Mouse (Mus musculus) mouse trophoblast stem cell (cell line): ENCODE data around the gene Dcpp2.
"Not testable (repeated sequence)": the region's sequence is repeated elsewhere in the genome, so short reads cannot be mapped to it uniquely, and the experiment has no call there.

Experiments
- in situ Hi-C, 2 experiments: fragments of 300-500 bp; cut with MseI, MboI; formaldehyde crosslinking; loops; 2 replicates in 1 of 2; 3 replicates in 1 of 2; pipeline ENCODE4 v1.15.1; 2025

Gene Dcpp2

GRCm38 (mm10) chr17:23880576-23880975, at the start of gene Dcpp2, which contains the start of gene Dcpp1:
Gene Dcpp2 (plus strand): TSS chr17:23880880.
Gene Dcpp1 (plus strand): TSS chr17:23880876.
- in situ Hi-C loops, result not testable (repeated sequence)

- in situ Hi-C loops, result no loop called here
These were observed 49.5 kb upstream of the Dcpp2 start for GRCm38 (mm10) chr17:23831201-23831600.

DNA sequence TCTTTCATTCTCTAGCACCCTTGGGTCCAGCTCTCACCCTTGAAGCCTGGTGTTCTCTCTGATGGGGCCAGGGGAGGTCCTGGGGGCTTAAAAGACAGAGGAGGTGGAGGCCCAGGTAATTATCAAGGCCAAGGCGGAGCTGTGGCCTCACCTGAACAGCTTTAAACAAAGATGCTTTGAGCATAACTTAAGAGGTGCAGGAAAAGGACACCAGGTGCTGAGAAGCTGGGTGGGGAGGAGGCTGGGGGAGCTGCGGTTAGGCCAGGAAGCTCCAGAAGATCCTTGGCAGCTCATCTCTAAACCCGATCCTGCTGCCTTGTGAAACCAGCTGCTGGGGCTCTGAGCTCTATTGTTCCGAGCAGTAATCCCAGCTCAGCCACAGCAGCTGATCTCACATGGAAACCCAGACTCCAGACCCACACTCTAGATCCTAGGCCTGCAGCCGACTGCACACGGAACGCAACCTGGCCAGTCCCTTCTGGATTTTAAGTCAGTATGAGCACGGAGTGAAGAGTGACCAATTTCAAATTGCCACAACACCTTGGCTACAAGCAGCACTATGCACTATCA, 44.6 kb upstream of the Dcpp2 start, which contains the start of gene Prss33:
Prss33 (minus strand) TSS at position 51 of the 570 bp plus-strand sequence.
- in situ Hi-C loops, result no loop called here

DNA sequence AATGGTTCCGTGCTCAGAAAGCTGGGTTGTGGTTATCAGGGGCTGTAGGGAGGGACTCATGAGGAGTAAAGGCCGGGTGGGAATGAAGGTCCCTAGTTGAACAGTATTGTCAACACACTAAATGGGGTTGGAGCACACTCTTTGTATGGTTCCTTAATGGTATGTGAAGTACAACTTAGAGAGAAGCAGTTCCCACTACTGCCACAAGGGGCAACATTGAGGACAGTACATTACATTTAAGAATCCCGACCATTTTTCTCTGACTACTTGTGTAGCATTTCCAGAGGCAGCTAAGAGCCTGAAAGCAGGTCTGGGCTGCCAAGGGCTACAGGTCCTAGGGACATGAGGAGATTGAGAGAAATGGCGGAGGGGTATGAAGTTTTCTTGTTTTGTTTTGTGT, 39.5 kb upstream of the Dcpp2 start:
- in situ Hi-C loops, result no loop called here

DNA sequence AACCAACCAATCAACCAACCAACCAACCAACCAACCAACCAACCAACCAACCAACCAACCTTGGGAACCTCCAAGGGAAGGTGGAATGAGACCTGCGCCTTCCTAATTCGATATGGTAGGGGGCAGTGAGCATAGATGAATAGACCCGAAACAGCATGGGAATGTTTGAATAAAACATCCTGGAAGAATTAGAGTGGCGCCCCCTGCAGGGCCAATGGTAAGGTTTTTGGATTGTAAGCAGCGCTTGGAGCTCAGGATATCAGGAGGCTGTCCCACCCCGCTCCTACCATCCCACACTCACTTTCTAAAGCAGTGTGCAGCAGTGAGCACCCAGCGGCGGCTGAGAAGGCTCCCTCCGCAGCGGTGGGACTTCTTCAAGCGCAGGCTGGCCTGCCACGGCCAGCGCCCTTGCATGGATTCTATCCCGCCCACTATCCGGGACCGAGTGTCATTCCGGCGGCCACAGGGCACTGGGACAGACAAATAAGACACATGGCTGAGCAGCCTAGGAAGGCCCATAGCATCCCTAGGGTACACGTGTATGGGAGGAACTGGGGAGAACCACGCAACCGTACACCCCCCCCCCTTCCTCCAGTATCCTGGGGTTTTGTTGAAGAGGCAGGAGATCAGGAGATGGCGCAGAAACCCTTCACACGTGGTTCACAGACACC, 37.4 kb upstream of the Dcpp2 start:
- in situ Hi-C loops, result no loop called here

DNA sequence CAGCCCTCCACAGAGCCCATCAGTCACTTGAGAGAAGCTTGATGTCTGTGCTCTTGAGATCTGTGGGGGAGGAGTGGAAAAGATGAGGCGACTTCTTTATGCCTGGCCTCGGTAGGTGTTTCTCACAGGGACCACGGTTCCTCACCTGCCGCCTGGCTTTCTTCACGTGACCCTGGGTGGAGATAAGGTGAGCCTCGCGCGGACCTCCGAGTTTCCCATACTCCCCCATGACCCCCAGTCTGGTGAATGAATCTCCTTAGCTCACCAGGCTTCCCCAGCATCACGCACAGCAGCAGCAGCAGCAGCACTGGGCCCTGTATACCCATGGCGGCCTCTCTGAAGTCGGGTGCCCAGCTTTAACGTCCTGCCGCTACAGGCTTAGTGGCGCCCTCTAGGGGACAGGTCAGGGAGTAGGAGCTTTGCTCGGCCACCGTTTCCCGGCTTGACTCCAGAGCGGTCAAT, 36.8 kb upstream of the Dcpp2 start, which contains the start of the genes Prss32 and Prss41:
Prss32 (plus strand) TSS at position 44 of the 462 bp plus-strand sequence.
Prss41 (minus strand) TSS at position 361 of the 462 bp plus-strand sequence.
- in situ Hi-C loops, result no loop called here

DNA sequence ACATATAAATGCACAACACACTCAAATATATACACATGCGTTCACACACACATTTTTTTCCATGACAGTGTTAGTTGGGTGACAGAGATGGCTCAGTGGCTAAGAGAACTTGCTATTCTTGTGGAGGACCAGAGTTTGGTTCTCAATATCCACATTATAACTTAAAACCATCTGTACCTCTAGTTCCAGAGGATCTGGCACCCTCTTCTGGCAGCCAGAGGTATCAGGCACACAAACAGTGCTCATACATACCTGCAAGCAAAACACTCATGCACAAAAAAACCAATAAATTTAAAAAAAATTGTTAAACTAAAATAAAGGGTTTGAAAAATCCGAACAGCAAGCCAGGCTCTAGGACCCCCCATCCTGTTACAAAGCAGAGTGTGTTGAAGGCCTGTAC, 30.7 kb upstream of the Dcpp2 start:
- in situ Hi-C loops, result no loop called here

GRCm38 (mm10) chr17:23850853-23851749, 29.6 kb upstream of the Dcpp2 start:
- in situ Hi-C loops, result no loop called here

DNA sequence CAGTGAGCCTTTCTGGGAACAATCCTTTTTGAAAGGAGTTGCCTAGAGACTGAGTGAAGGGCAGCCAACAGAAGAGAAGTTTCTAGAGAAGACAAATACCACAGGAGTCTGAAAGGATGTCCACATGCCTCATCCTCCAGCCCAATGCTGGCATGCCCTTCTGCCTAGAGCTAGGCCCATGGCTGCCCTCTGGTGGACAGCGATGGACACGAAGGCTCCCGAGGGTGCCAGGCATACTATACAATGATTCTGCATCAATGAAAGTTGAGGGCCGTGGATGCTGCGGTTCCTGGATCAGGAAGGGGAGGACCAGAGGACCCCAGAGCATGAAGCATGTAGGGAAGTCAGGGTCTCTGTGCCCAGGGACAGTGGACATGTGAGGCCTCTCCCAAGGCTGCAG, 27.4 kb upstream of the Dcpp2 start:
- in situ Hi-C loops, result no loop called here

GRCm38 (mm10) chr17:23854229-23854765, 26.4 kb upstream of the Dcpp2 start:
- in situ Hi-C loops, result no loop called here

GRCm38 (mm10) chr17:23857193-23857592, 23.5 kb upstream of the Dcpp2 start:
- in situ Hi-C loops, result loop anchor here in 1 of 2 experiments (5.0 kb wide), 1 partner anchor 105 kb away; no protein-coding TSS in a partner anchor

DNA sequence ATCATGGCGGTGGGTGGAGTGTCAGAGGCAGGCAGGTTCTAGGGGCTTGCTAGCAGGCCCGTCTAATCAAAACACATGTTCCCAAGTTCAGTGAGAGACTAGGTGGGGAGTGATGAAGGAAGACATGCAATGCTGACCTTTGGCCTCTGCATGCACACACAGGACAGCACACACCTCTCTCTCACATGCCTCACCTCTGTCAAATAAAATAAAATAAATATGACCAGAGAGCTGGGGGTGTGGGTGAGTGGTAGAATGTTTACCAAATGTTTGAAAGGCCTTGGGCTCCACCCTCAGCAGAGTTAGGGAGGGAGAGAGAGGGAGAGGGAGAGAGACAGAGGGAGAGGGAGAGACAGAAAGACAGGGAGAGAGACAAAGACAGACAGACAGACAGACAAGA, 22.8 kb upstream of the Dcpp2 start:
- in situ Hi-C loops, result loop anchor here in 1 of 2 experiments (5.0 kb wide), 1 partner anchor 104 kb away; no protein-coding TSS in a partner anchor

- in situ Hi-C loops, result no loop called here
These were observed 17.8 kb upstream of the Dcpp2 start for GRCm38 (mm10) chr17:23862926-23863325.

GRCm38 (mm10) chr17:23867756-23868155, 12.9 kb upstream of the Dcpp2 start, which contains the start of gene Prss21:
Gene Prss21 (plus strand): TSS chr17:23868056.
- in situ Hi-C loops, result loop anchor here in 1 of 2 experiments (5.0 kb wide), 1 partner anchor 95 kb away; no protein-coding TSS in a partner anchor

DNA sequence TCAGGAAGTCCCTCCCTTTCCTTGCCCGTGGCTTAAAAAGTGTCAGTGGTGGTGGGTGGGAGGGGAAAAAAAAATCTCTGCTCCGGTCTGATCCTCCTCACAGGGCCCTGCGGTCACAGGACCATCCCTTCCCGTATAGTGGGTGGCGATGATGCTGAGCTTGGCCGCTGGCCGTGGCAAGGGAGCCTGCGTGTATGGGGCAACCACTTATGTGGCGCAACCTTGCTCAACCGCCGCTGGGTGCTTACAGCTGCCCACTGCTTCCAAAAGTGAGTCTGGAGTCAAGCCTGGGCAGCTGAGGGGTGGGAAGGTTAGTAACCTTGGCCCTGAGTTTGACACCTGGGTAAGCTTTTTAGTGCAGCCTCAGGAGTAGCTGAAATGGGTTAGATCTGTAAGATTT, 12.2 kb upstream of the Dcpp2 start:
- in situ Hi-C loops, result loop anchor here in 1 of 2 experiments (5.0 kb wide), 1 partner anchor 94 kb away; no protein-coding TSS in a partner anchor

DNA sequence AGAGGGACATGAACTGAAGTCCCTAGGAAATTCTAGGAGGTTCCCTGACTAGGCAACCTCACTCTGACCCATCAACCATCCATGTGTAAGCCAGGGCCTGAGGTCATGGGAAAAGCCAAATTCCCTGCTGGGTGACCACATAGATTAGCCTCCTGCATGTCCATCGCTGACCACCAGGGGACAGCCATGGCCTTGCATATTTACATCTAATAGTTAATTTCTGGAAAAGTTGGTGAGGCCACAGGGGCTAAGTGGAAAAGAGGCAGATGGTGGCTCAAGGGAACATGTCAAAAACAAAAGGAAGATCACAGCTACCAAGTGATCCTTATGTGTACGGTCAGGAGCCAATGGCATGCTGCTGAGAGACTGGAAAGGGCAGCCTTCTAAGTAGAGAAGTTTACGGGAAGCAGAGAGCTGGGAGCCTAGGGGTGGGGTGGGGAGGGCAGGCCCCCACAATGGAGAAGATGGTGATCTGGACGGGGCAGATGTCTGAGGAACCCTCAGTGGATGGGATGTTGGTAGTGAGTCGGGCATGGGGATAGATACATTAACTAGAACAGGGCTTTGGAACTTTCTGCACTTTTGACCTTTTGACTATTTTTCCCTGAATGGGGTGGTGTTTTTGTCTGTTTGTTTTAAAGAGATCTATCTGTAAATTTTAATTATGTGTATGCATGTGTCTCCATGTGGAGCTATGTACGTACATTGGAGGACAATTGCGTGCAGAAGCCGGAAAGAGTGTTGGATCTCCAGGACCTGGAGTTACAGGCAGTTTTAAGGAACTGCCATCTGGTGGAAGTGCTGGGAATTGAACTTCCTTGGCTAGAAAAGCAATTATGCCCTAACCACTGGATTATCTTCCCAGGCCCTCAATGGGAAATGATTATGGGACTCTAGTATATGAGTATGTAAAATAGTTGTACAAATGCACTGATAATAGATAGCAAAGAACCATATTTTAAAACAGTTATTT, 6.5 kb upstream of the Dcpp2 start:
- in situ Hi-C loops, result no loop called here

- in situ Hi-C loops, result no loop called here
These were observed 3.9 kb upstream of the Dcpp2 start for GRCm38 (mm10) chr17:23876741-23877140.

- in situ Hi-C loops, result no loop called here
These were observed 3.5 kb upstream of the Dcpp2 start for GRCm38 (mm10) chr17:23877166-23877565.

DNA sequence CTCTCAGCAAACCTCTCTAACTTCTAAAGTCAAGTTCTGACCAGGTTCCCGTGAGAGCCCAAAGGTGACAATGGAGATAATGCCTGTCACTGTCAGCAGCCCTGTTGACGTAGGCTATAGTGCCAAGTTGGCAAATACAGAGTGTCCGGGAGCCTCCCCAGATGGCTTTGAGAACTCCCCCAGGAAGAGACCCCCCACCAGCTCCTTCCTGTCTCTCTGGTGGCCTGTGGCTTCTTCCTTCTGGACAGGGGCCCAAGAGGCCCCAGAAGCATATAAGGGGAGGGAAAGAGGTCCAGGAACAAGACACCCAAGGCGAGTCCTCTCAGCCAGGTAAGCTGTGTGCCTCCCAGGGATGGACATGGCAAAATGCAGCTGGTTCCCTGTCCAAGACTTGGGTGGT, 36.5 kb downstream of the Dcpp2 start, which contains the start of gene Dcpp3:
Dcpp3 (plus strand) TSS at position 301 of the 400 bp plus-strand sequence.
- in situ Hi-C loops, result not testable (repeated sequence)

DNA sequence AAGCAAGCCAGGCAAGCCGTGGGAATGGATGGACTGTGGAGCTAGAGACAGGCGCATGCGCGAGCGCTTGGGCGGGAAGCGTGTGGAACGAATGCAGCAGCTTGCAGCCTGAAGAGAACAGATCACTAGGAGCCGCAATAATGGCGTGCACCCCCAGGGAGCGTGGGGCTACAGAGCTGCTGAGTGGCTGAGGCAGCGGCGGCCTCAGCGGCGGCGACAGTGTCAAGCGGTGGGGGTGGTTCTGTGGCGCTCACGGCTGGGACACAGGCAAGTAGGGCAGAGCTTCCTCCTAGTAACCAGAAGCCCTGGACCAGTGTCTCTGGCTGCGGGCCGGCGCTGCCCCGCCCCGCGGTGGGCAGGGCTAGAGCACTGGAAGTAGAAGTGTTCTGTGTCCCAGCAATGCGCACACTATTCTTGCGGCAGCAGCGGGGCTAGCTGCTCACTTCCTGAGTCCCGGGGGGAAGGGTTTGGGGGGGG, 43.9 kb downstream of the Dcpp2 start:
- in situ Hi-C loops, result no loop called here
